Mouse (Mus musculus): Measurements from ENCODE around the gene Cntnap2. TPM values are rescaled to one million over a fixed set of nuclear protein-coding genes. Genes with fewer than 3 reads are reported as not detected.

Cntnap2 gene
- polyA plus RNA-seq, 1 experiment from 2014 or later = 56.3 TPM

DNA sequence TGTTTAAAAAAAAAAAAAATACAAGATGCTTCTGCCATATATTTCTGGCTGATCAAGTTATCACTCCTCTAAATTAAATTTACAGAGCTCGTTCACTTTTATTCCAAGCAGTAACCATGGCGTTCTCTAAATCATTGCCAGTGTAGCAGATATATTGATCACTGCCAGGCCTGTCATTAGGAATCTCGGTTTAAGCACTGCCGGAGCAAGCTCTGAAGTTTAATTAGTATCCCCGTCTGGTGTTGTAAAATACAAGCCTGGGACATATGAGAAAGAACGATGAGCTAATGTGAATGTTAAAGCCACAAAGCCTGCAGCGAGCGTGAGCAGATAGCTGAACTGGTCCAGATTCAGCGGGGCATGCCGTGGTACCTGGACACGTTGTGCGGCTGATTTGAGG, 2247.8 kb downstream of the Cntnap2 start:
- 30% methylated on average over 12 of the region's 12 CpGs for WGBS
- Histone ChIP-seq H3K27me3 (replicated peaks) (no peaks in the 10 kb centered on the region), H3K9me3 (replicated peaks) (no peaks in the 10 kb centered on the region), H3K4me1 (peaks cover 22% of the 10 kb centered on the region), H3K27ac (replicated peaks) (no peak overlapping the region; the same call in 1 of the 2 replicates), H3K9ac (replicated peaks) (no peak overlapping the region), H3K36me3 (no peaks in the 10 kb centered on the region), H3K4me3 (replicated peaks) (no peak overlapping the region), H3K4me2 (peak overlapping the region; percentile 25)
- peak; percentile 70; the same call in 1 of the 2 replicates for ATAC-seq (ENCODE audit: low FRiP score)

- Histone ChIP-seq H3K4me2 (peak overlapping the region; percentile 51), H3K36me3 (no peaks in the 10 kb centered on the region), H3K9me3 (replicated peaks) (no peaks in the 10 kb centered on the region), H3K4me3 (replicated peaks) (peak overlapping the region; percentile 15), H3K27me3 (replicated peaks) (no peaks in the 10 kb centered on the region), H3K4me1 (peaks cover 16% of the 10 kb centered on the region), H3K9ac (replicated peaks) (0 out of 2 replicates have a peak overlapping the region, but pooled peaks have one; percentile 36), H3K27ac (replicated peaks) (no peak overlapping the region)
- no peak for ATAC-seq (ENCODE audit: low FRiP score)
- 60% methylated on average over 15 of the region's 15 CpGs for WGBS
These were observed 2255.6 kb downstream of the Cntnap2 start for GRCm38 (mm10) chr6:47314507-47315334.

- ATAC-seq (ENCODE audit: low FRiP score) = no peak
- Histone ChIP-seq H3K9ac (replicated peaks) (no peak overlapping the region), H3K27me3 (replicated peaks) (no peaks in the 10 kb centered on the region), H3K27ac (replicated peaks) (no peak overlapping the region), H3K4me3 (replicated peaks) (no peak overlapping the region), H3K9me3 (replicated peaks) (no peaks in the 10 kb centered on the region), H3K36me3 (no peaks in the 10 kb centered on the region), H3K4me2 (no peak overlapping the region), H3K4me1 (peaks cover 17% of the 10 kb centered on the region)
- WGBS = 89% methylated on average over 2 of the region's 2 CpGs
These were observed 2256.3 kb downstream of the Cntnap2 start for GRCm38 (mm10) chr6:47315454-47315853.

DNA sequence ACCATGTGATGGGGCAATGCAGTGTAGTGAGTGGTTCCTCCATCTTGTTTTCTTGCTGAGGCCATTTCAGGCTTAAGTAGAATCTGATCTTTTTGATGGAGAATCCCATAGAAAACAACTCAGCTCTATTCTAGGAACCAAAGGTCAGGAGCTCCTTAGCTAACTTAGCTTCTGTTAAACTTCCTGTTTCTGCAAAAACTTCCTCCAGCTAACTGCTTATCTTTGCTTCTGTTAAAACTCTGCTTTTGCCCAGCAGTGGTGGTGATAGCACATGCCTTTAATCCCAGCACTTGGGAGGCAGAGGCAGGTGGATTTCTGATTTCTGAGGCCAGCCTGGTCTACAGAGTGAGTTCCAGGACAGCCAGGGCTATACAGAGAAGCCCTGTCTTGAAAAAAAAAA, 2258.1 kb downstream of the Cntnap2 start:
- Histone ChIP-seq H3K36me3 (no peaks in the 10 kb centered on the region), H3K27ac (replicated peaks) (no peak overlapping the region), H3K4me3 (replicated peaks) (no peak overlapping the region), H3K9me3 (replicated peaks) (no peaks in the 10 kb centered on the region), H3K9ac (replicated peaks) (no peak overlapping the region), H3K4me1 (peaks cover 17% of the 10 kb centered on the region), H3K4me2 (no peak overlapping the region), H3K27me3 (replicated peaks) (no peaks in the 10 kb centered on the region)
- no peak for ATAC-seq (ENCODE audit: low FRiP score)

DNA sequence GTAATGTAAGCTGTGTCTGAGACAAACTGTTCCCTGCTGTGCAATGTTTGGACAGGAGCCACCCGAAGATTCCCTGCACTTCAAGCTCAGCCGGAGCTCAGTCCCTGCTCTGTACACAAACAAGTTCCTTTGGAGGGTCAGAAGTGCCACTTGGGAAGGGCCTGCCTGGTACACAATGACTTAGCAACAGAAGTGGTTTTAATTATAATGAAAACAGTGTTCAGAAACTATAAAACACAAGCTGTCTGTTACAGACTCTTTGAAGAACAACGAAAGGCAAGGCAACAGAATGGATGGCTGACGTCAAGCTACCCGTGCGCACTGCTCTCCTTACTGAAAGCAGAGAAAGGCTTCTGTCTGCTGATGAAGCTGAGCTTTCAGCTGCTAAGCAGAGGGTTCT, 2259.5 kb downstream of the Cntnap2 start:
- Histone ChIP-seq H3K27ac (replicated peaks) (peak overlapping the region; percentile 69), H3K4me1 (peaks cover 18% of the 10 kb centered on the region), H3K36me3 (no peaks in the 10 kb centered on the region), H3K4me2 (peak overlapping the region; percentile 46), H3K27me3 (replicated peaks) (no peaks in the 10 kb centered on the region), H3K4me3 (replicated peaks) (peak overlapping the region; percentile 14; the same call in 1 of the 2 replicates), H3K9me3 (replicated peaks) (no peaks in the 10 kb centered on the region), H3K9ac (replicated peaks) (no peak overlapping the region)
- peak; percentile 59 for ATAC-seq (ENCODE audit: low FRiP score)
- WGBS = 2% methylated on average over 6 of the region's 6 CpGs

GRCm38 (mm10) chr6:47319309-47319983, 2260.3 kb downstream of the Cntnap2 start:
- no peak overlapping the region for H3K9ac ChIP-seq (replicated peaks)
- H3K27me3 ChIP-seq (replicated peaks) = no peaks in the 10 kb centered on the region
- 17% methylated on average over 5 of the region's 5 CpGs for WGBS
- peak; percentile 61 for ATAC-seq (ENCODE audit: low FRiP score)
- no peak overlapping the region for H3K4me3 ChIP-seq (replicated peaks)
- peak overlapping the region; percentile 46 for H3K4me2 ChIP-seq
- H3K9me3 ChIP-seq (replicated peaks) = no peaks in the 10 kb centered on the region
- H3K36me3 ChIP-seq = no peaks in the 10 kb centered on the region
- H3K4me1 ChIP-seq = peaks cover 25% of the 10 kb centered on the region
- H3K27ac ChIP-seq (replicated peaks) = no peak overlapping the region; the same call in 1 of the 2 replicates

- H3K27ac ChIP-seq (replicated peaks) = no peak overlapping the region
- no peak overlapping the region for H3K4me2 ChIP-seq
- H3K9ac ChIP-seq (replicated peaks) = no peak overlapping the region
- 65% methylated on average over 5 of the region's 5 CpGs for WGBS
- no peak overlapping the region for H3K4me3 ChIP-seq (replicated peaks)
- peaks cover 23% of the 10 kb centered on the region for H3K4me1 ChIP-seq
- H3K9me3 ChIP-seq (replicated peaks) = no peaks in the 10 kb centered on the region
- H3K36me3 ChIP-seq = no peaks in the 10 kb centered on the region
- no peak for ATAC-seq (ENCODE audit: low FRiP score)
- no peaks in the 10 kb centered on the region for H3K27me3 ChIP-seq (replicated peaks)
These were observed 2264.1 kb downstream of the Cntnap2 start for GRCm38 (mm10) chr6:47323169-47323835.

GRCm38 (mm10) chr6:47323886-47324285, 2264.7 kb downstream of the Cntnap2 start:
- 22% methylated on average over 5 of the region's 5 CpGs for WGBS
- Histone ChIP-seq H3K36me3 (no peaks in the 10 kb centered on the region), H3K27me3 (replicated peaks) (no peaks in the 10 kb centered on the region), H3K9me3 (replicated peaks) (no peaks in the 10 kb centered on the region), H3K4me3 (replicated peaks) (no peak overlapping the region), H3K4me1 (peaks cover 19% of the 10 kb centered on the region), H3K9ac (replicated peaks) (no peak overlapping the region), H3K4me2 (peak overlapping the region; percentile 25; the same call in 1 of the 2 replicates), H3K27ac (replicated peaks) (no peak overlapping the region)
- no peak; the same call in 1 of the 2 replicates for ATAC-seq (ENCODE audit: low FRiP score)

- no peak overlapping the region for H3K4me3 ChIP-seq (replicated peaks)
- no peaks in the 10 kb centered on the region for H3K36me3 ChIP-seq
- peaks cover 10% of the 10 kb centered on the region for H3K4me1 ChIP-seq
- no peak for ATAC-seq (ENCODE audit: low FRiP score)
- H3K4me2 ChIP-seq = no peak overlapping the region
- no peaks in the 10 kb centered on the region for H3K9me3 ChIP-seq (replicated peaks)
- 83% methylated on average over 3 of the region's 3 CpGs for WGBS
- no peak overlapping the region for H3K9ac ChIP-seq (replicated peaks)
- H3K27me3 ChIP-seq (replicated peaks) = no peaks in the 10 kb centered on the region
- H3K27ac ChIP-seq (replicated peaks) = no peak overlapping the region
These were observed 2269.1 kb downstream of the Cntnap2 start for GRCm38 (mm10) chr6:47328281-47328680.

DNA sequence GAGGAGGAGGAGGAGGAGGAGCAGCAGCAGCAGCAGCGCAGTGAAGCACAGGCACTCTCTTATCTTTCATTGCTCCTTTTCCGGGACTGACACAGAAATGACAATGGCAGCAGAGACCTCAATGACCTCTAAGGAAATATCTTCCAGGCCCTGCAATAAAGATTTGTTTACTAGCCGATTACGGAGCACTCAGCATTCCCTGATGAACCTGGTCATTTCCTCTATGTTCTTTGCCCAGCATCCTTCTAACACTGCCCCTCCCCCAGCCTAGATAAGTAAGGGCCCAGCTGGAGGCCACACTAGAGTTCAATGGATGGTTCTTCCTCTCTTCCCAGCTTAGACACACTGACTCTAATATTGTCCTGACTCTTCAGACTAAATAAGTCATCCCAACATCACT, 2270.1 kb downstream of the Cntnap2 start:
- no peak overlapping the region for H3K9ac ChIP-seq (replicated peaks)
- 20% methylated on average over 4 of the region's 4 CpGs for WGBS
- no peak for ATAC-seq (ENCODE audit: low FRiP score)

GRCm38 (mm10) chr6:47333016-47333415, 2273.9 kb downstream of the Cntnap2 start:
- Histone ChIP-seq H3K4me2 (no peak overlapping the region), H3K27me3 (replicated peaks) (no peaks in the 10 kb centered on the region), H3K9me3 (replicated peaks) (no peaks in the 10 kb centered on the region), H3K4me3 (replicated peaks) (no peak overlapping the region), H3K4me1 (no peaks in the 10 kb centered on the region), H3K9ac (replicated peaks) (no peak overlapping the region), H3K36me3 (no peaks in the 10 kb centered on the region), H3K27ac (replicated peaks) (no peak overlapping the region)
- WGBS = 62% methylated on average over 4 of the region's 4 CpGs
- ATAC-seq (ENCODE audit: low FRiP score) = no peak

More for the DNA sequence above, 2270.1 kb downstream of the Cntnap2 start:
- Histone ChIP-seq H3K9me3 (replicated peaks) (no peaks in the 10 kb centered on the region), H3K4me1 (peaks cover 3% of the 10 kb centered on the region; the same call in 1 of the 2 replicates), H3K4me2 (no peak overlapping the region), H3K36me3 (no peaks in the 10 kb centered on the region), H3K27ac (replicated peaks) (no peak overlapping the region), H3K27me3 (replicated peaks) (no peaks in the 10 kb centered on the region), H3K4me3 (replicated peaks) (no peak overlapping the region)

All from neural tube, embryonic 15.5 days (tissue).